Mouse (Mus musculus): ENCODE results near the gene Drd4. TPM values are rescaled to one million over a fixed set of nuclear protein-coding genes. Genes with fewer than 3 reads are reported as not detected.

Drd4 gene
- polyA plus RNA-seq, 1 experiment from 2014 or later: 0.14 TPM

DNA sequence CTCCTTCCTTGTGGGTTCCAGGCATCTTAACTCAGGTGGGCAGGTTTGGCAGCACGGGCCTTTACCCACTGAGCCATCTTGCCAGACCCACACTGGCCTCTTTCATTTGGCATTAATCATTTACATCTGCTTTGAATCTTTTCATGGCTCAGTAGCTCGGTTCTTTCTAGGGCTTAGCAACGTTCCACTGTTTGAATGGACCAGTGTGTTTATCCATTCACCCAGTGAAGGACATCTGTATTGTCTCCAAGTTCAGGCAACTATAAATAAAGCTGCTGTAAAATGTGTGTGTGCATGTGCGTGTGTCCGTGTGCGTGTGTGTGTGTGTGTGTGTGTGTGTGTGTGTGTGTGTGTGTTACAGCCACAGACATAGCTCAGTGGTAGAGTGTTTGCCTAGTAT is 10.4 kb upstream of the Drd4 start:
- no peak; the same call in 1 of the 2 replicates for ATAC-seq (ENCODE audit: low FRiP score)
- H3K4me3 ChIP-seq (ENCODE audit: low read depth, low read length): no peak overlapping the region

DNA sequence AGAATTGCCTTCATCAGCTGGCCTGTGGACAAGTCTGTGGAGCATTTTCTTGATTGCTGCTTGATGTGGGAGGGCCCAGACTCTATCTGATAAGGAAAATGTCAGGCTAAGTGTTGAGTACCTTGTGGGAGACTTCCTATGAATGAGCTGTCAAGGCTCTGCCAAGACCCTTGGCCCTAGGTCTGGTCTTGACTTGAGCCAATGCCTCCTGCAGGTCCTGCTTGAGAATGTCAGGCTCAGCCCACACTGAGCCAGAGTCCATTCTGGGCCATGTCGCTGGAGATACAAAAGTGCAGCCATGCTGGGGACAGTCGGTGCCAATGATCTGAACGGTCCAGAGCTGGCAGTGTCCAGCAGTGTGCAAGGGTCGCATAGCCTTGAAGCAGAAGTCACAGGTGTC is 9.1 kb upstream of the Drd4 start:
- 87% methylated on average over 4 of the region's 4 CpGs for whole genome bisulfite sequencing
- H3K27ac ChIP-seq (ENCODE audit: low read depth, low read length): no peak overlapping the region
- ATAC-seq (ENCODE audit: low FRiP score) (no peak), DNase-seq (ENCODE audit: low spot score, missing footprints) (no peak)
- no peaks in the 10 kb centered on the region for H3K36me3 ChIP-seq (ENCODE audit: control insufficient read depth, insufficient read depth, low read length)
- H3K4me1 ChIP-seq (ENCODE audit: control insufficient read depth, insufficient read depth, low read length): peaks cover 5% of the 10 kb centered on the region
- H3K4me2 ChIP-seq: no peak overlapping the region
- no peak overlapping the region for H3K9ac ChIP-seq (ENCODE audit: low read length)
- no peaks in the 10 kb centered on the region for H3K9me3 ChIP-seq (ENCODE audit: control insufficient read depth, low read length)
- peaks cover 7% of the 10 kb centered on the region for H3K27me3 ChIP-seq (ENCODE audit: control insufficient read depth, insufficient read depth, low read length)
- H3K4me3 ChIP-seq (ENCODE audit: low read depth, low read length): no peak overlapping the region

More for the DNA sequence above, 10.4 kb upstream of the Drd4 start:
- H3K27me3 ChIP-seq (ENCODE audit: control insufficient read depth, insufficient read depth, low read length): peaks cover 7% of the 10 kb centered on the region
- H3K9me3 ChIP-seq (ENCODE audit: control insufficient read depth, low read length): no peaks in the 10 kb centered on the region
- H3K36me3 ChIP-seq (ENCODE audit: control insufficient read depth, insufficient read depth, low read length): no peaks in the 10 kb centered on the region
- no peak overlapping the region for H3K27ac ChIP-seq (ENCODE audit: low read depth, low read length)
- DNase-seq (ENCODE audit: low spot score, missing footprints): no peak
- no peak overlapping the region for H3K4me2 ChIP-seq
- H3K9ac ChIP-seq (ENCODE audit: low read length): no peak overlapping the region
- H3K4me1 ChIP-seq (ENCODE audit: control insufficient read depth, insufficient read depth, low read length): peaks cover 5% of the 10 kb centered on the region
- WGBS: 63% methylated on average over 6 of the region's 6 CpGs

DNA sequence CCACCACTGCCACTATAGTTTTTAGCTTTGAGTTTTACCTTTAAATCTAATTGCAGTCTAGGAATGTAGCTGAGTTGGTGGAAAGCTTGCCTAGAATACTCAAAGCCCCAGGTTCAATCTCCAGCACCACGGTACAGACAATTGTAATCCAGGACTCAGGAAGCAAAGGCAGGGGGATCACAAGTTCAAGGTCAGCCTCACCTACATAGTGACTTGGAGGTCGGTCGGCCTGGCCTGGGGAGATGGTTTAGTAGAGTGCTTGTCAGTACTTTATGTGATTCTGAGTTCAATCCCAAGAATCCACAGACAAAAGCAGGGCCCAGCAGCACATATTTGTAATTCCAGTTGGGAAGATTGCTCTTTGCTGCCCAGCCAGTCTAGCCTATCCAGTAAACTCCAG is 3.8 kb upstream of the Drd4 start:
- Histone ChIP-seq H3K4me2 (no peak overlapping the region), H3K27me3 (ENCODE audit: control insufficient read depth, insufficient read depth, low read length) (peaks cover 26% of the 10 kb centered on the region), H3K27ac (ENCODE audit: low read depth, low read length) (no peak overlapping the region), H3K9ac (ENCODE audit: low read length) (no peak overlapping the region), H3K4me3 (ENCODE audit: low read depth, low read length) (no peak overlapping the region), H3K9me3 (ENCODE audit: control insufficient read depth, low read length) (no peaks in the 10 kb centered on the region), H3K36me3 (ENCODE audit: control insufficient read depth, insufficient read depth, low read length) (no peaks in the 10 kb centered on the region), H3K4me1 (ENCODE audit: control insufficient read depth, insufficient read depth, low read length) (peaks cover 9% of the 10 kb centered on the region)
- no peak for DNase-seq (ENCODE audit: low spot score, missing footprints)
- 87% methylated on average over 3 of the region's 3 CpGs for WGBS
- no peak for ATAC-seq (ENCODE audit: low FRiP score)

DNA sequence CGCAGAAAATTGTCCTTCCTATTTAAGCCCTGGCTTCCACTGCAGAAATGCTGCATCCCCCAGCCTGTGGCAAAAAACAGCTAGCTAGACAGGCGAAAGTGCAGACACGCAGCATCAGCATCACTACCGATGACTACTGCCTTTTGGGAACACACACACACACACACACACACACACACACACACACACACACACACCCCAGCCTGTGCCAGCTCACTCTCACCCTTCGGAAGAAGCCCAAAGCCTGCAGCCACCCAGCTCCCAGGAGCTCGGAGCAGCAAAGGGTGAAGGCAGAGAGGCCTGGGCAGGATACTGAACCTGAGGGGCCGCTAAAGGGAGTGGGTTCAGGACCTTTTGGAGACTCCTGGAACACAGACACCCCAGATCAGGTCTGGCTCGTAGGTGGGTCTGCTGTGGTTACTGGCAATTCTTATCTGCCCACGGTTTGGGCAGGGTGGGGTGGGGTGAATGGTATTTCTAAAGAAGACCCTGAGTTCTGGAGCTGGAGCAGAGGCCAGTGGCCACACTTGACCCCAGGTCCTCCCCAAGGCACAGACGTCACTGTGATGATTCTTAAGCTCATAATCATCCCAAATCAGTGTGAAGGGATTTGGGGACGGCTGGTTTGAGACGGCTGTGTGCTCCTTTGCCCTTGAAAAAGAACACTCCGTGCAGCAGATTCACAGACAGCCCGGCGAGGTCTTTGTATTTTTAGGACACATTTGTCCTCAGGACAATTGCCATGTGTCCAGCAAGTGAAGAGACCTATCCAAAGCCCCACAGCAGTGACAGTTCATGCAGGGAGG is 980 bp downstream of the Drd4 start:
- H3K9ac ChIP-seq (ENCODE audit: low read length): no peak overlapping the region; the same call in 1 of the 2 replicates
- peaks cover 57% of the 10 kb centered on the region for H3K27me3 ChIP-seq (ENCODE audit: control insufficient read depth, insufficient read depth, low read length)
- WGBS: 23% methylated on average over 15 of the region's 15 CpGs
- H3K4me1 ChIP-seq (ENCODE audit: control insufficient read depth, insufficient read depth, low read length): peaks cover 21% of the 10 kb centered on the region
- no peaks in the 10 kb centered on the region for H3K9me3 ChIP-seq (ENCODE audit: control insufficient read depth, low read length)
- peak overlapping the region; percentile 88 for H3K4me2 ChIP-seq
- ATAC-seq (ENCODE audit: low FRiP score) (0 out of 2 replicates have a peak, but pooled peaks have one; percentile 6), DNase-seq (ENCODE audit: low spot score, missing footprints) (peak; percentile 90)
- peak overlapping the region; percentile 43 for H3K4me3 ChIP-seq (ENCODE audit: low read depth, low read length)
- H3K36me3 ChIP-seq (ENCODE audit: control insufficient read depth, insufficient read depth, low read length): peaks cover 4% of the 10 kb centered on the region
- no peak overlapping the region for H3K27ac ChIP-seq (ENCODE audit: low read depth, low read length)

DNA sequence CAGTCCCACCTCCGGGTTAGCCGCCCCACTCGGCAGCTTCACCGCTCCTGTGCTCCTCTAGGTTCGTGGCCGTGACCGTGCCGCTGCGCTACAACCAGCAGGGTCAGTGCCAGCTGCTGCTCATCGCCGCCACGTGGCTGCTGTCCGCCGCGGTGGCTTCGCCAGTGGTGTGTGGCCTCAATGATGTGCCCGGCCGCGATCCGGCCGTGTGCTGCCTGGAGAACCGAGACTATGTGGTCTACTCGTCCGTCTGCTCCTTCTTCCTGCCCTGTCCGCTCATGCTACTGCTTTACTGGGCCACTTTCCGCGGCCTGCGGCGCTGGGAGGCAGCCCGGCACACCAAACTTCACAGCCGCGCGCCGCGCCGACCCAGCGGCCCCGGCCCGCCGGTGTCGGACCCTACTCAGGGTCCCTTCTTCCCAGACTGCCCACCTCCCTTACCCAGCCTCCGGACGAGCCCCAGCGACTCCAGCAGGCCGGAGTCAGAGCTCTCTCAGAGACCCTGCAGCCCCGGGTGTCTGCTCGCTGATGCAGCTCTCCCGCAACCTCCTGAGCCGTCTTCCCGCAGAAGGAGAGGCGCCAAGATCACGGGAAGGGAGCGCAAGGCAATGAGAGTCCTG is 2.2 kb downstream of the Drd4 start:
- peak overlapping the region; percentile 64 for H3K4me2 ChIP-seq
- H3K9ac ChIP-seq (ENCODE audit: low read length): peak overlapping the region; percentile 48
- H3K27ac ChIP-seq (ENCODE audit: low read depth, low read length): no peak overlapping the region
- H3K27me3 ChIP-seq (ENCODE audit: control insufficient read depth, insufficient read depth, low read length): peaks cover 57% of the 10 kb centered on the region
- peaks cover 4% of the 10 kb centered on the region for H3K36me3 ChIP-seq (ENCODE audit: control insufficient read depth, insufficient read depth, low read length)
- DNase-seq (ENCODE audit: low spot score, missing footprints) (peak; percentile 96), ATAC-seq (ENCODE audit: low FRiP score) (peak; percentile 33; the same call in 1 of the 2 replicates)
- WGBS: 1% methylated on average over 53 of the region's 53 CpGs
- H3K9me3 ChIP-seq (ENCODE audit: control insufficient read depth, low read length): no peaks in the 10 kb centered on the region
- peak overlapping the region; percentile 27 for H3K4me3 ChIP-seq (ENCODE audit: low read depth, low read length)
- H3K4me1 ChIP-seq (ENCODE audit: control insufficient read depth, insufficient read depth, low read length): peaks cover 21% of the 10 kb centered on the region

DNA sequence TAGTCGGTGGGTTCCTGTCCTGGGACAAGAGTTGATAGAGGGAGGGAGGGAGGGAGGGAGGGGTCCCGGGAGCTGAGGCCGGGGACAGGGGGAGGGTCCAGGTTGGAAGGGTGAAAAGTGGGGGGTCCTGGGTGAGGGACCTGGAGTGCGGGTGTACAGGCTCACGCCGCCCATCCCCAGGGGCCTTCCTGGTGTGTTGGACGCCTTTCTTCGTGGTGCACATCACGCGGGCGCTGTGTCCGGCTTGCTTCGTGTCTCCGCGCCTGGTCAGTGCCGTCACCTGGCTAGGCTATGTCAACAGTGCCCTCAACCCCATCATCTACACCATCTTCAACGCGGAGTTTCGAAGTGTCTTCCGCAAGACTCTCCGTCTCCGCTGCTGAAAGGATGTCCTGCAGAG is 2.7 kb downstream of the Drd4 start:
- Histone ChIP-seq H3K36me3 (ENCODE audit: control insufficient read depth, insufficient read depth, low read length) (peaks cover 4% of the 10 kb centered on the region), H3K27ac (ENCODE audit: low read depth, low read length) (no peak overlapping the region), H3K4me3 (ENCODE audit: low read depth, low read length) (peak overlapping the region; percentile 27), H3K4me2 (peak overlapping the region; percentile 64), H3K9me3 (ENCODE audit: control insufficient read depth, low read length) (no peaks in the 10 kb centered on the region), H3K9ac (ENCODE audit: low read length) (no peak overlapping the region), H3K4me1 (ENCODE audit: control insufficient read depth, insufficient read depth, low read length) (peaks cover 21% of the 10 kb centered on the region), H3K27me3 (ENCODE audit: control insufficient read depth, insufficient read depth, low read length) (peaks cover 57% of the 10 kb centered on the region)
- 3% methylated on average over 22 of the region's 22 CpGs for WGBS
- peak; percentile 88 for DNase-seq (ENCODE audit: low spot score, missing footprints)
- no peak; the same call in 1 of the 2 replicates for ATAC-seq (ENCODE audit: low FRiP score)

DNA sequence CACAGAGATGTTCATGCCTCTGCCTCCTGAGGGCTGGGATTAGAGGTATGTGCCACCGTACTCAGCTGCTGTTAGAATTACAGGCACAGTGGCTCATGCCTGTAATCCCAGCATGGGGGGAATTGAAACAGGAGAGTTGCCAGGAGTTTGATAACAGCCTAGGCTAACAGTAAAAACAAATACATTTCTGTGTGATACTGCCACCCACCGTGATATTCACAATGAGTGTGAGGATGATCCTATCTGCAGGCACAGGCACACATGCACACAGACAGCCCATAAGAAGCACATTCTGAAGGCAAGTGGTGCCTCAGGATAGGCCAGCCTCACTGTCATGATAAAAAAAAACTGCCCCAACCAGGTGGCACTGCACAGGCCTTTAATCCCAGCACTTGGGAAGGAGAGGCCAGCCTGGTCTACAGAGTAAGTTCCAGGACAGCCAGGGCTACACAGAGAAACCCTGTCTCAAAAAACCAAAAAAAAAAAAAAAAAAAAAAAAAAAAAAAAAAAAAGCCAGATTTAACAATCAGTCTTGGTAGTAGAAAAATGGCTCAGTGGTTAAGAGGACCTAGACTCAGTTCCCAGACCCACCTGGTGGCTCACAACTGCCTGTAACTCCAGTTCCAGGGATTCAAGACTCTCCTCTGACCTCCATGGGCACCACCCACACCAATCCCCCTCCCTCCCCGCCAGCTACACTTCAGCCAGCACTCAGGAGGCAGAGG is 6.3 kb downstream of the Drd4 start:
- Histone ChIP-seq H3K4me1 (ENCODE audit: control insufficient read depth, insufficient read depth, low read length) (peaks cover 12% of the 10 kb centered on the region; the same call in 1 of the 2 replicates), H3K27me3 (ENCODE audit: control insufficient read depth, insufficient read depth, low read length) (peaks cover 31% of the 10 kb centered on the region), H3K27ac (ENCODE audit: low read depth, low read length) (no peak overlapping the region), H3K9ac (ENCODE audit: low read length) (no peak overlapping the region), H3K4me2 (no peak overlapping the region), H3K4me3 (ENCODE audit: low read depth, low read length) (no peak overlapping the region), H3K9me3 (ENCODE audit: control insufficient read depth, low read length) (no peaks in the 10 kb centered on the region), H3K36me3 (ENCODE audit: control insufficient read depth, insufficient read depth, low read length) (peaks cover 6% of the 10 kb centered on the region)
- ATAC-seq (ENCODE audit: low FRiP score) (no peak), DNase-seq (ENCODE audit: low spot score, missing footprints) (no peak)
- 85% methylated on average over 3 of the region's 3 CpGs for WGBS

DNA sequence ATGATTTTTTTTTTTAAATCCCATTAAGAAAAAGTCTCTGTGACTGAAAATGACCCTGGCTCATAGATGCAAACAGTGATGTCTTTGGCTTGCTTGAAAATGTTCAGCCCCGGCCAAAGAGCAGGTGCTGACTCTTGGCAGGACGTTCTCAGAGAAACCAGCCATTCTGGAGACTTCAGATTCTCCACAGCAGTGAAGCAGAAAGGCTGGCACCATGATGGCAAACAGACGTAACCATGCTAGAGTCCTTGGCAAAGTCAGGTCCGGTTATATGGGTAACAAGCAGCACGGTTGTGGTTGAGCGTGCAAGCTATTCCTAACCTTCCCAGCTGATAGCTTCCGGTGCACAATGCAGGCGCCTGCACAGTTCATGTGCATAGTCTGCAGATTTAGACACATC is 7.4 kb downstream of the Drd4 start:
- ATAC-seq (ENCODE audit: low FRiP score) (no peak), DNase-seq (ENCODE audit: low spot score, missing footprints) (no peak)
- H3K9me3 ChIP-seq (ENCODE audit: control insufficient read depth, low read length): no peaks in the 10 kb centered on the region
- H3K9ac ChIP-seq (ENCODE audit: low read length): no peak overlapping the region
- H3K36me3 ChIP-seq (ENCODE audit: control insufficient read depth, insufficient read depth, low read length): peaks cover 6% of the 10 kb centered on the region
- no peak overlapping the region for H3K4me3 ChIP-seq (ENCODE audit: low read depth, low read length)
- 95% methylated on average over 8 of the region's 8 CpGs for WGBS
- H3K27ac ChIP-seq (ENCODE audit: low read depth, low read length): no peak overlapping the region
- H3K27me3 ChIP-seq (ENCODE audit: control insufficient read depth, insufficient read depth, low read length): peaks cover 20% of the 10 kb centered on the region
- 0 out of 2 replicates have a peak, but pooled peaks cover under 1% of the 10 kb centered on the region for H3K4me1 ChIP-seq (ENCODE audit: control insufficient read depth, insufficient read depth, low read length)
- H3K4me2 ChIP-seq: no peak overlapping the region

DNA sequence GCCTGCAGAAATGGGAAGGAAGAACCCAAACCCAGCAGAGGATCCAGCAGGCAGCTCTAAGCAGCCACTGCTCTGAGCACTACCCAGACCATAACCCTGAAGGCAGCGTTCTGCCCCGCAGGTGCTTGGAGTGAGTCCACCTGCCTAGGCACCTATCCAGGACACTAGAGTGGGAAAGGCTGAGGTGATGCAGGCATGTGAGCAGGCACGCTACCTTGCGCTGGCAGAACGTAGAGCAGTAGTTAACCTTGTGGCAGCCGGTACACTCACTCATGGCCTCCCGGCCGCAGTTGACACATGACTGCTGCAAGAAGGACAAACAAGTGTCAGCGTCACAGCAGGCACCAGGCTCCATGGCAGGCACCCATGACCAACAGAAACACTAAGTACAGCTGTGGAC is 9.6 kb downstream of the Drd4 start:
- no peak overlapping the region for H3K4me3 ChIP-seq (ENCODE audit: low read depth, low read length)
- no peaks in the 10 kb centered on the region for H3K27me3 ChIP-seq (ENCODE audit: control insufficient read depth, insufficient read depth, low read length)
- WGBS: 97% methylated on average over 9 of the region's 9 CpGs
- H3K27ac ChIP-seq (ENCODE audit: low read depth, low read length): no peak overlapping the region
- H3K9ac ChIP-seq (ENCODE audit: low read length): no peak overlapping the region
- DNase-seq (ENCODE audit: low spot score, missing footprints) (no peak), ATAC-seq (ENCODE audit: low FRiP score) (no peak)
- no peaks in the 10 kb centered on the region for H3K9me3 ChIP-seq (ENCODE audit: control insufficient read depth, low read length)
- H3K4me2 ChIP-seq: no peak overlapping the region
- H3K4me1 ChIP-seq (ENCODE audit: control insufficient read depth, insufficient read depth, low read length): no peaks in the 10 kb centered on the region
- H3K36me3 ChIP-seq (ENCODE audit: control insufficient read depth, insufficient read depth, low read length): peaks cover 19% of the 10 kb centered on the region
